Mouse (Mus musculus): ENCODE results near the gene Adam26b.
"Not testable (repeated sequence)": the region's sequence is repeated elsewhere in the genome, so short reads cannot be mapped to it uniquely, and the experiment has no call there.

Gene Adam26b

DNA sequence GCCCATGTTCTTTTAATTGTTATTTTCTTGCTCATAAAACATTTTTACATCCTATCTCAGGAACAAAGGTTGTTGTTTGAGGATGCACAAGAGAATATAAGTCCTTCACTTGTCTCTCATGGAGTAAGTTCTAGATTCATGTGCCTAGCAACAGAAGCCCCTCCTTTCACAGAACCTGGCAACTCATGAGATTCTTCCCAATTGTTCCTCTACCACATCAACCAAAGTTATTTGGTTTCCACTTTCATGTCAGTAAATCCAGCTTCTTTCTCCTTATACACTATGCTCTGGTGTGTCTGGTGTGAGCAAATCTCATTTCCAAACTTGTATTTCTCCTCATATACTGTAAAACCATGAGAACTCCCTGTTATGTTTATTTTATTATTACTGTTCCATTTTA, at the start of gene Adam26b:
Gene Adam26b (minus strand): TSS at position 101 of the 400 bp plus-strand sequence.
- not testable (repeated sequence) for DNase-seq

GRCm38 (mm10) chr8:43576607-43577006, 48.7 kb upstream of the Adam26b start, which contains the start of gene Adam26a:
Adam26a (minus strand) TSS chr8:43576707.
- not testable (repeated sequence) for DNase-seq
